Mouse (Mus musculus) CD4-positive, CD25-positive, alpha-beta regulatory T cell, adult 4 months (primary cell): Measurements from ENCODE around the gene Olfr1396. TPM values are rescaled to one million over a fixed set of nuclear protein-coding genes. Genes with fewer than 3 reads are reported as not detected.
A peak's percentile ranks its signal among the peaks of the same experiment; 100 is the strongest.

Experiments used
- ATAC-seq: one replicate; pipeline ENCODE4 v1.8.0; 2017
- polyA plus RNA-seq, 2 experiments: library from polyadenylated mRNA; unstranded; fragments of 100-300 nt; shearing (Covaris generic); gene quantifications; one replicate each; pipeline ENCODE4 v1.2.1; 2017

Gene Olfr1396
- polyA plus RNA-seq = under 1 TPM; 0.35 to 0.47 TPM

DNA sequence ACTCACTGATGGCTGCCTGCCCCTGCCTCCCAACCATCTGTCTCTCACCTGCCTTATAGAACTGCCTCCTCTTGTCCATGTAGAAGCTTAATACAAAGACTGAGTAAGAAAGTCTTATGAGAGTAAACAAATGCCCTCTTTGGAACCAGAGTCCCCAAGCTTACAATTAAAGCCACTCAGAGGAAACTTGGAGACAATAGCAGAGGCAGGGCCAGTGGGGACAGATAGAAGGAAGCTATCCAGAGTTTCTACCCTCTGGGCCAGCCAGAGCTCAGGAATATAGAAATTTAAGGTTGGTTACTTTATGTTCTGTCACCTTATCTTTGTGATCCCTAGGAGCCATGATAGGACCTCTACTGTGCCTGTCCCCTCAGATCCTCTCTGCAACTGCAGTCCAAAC lies at the start of gene Olfr1396:
Gene Olfr1396, minus strand, starts transcription at position 101 of the 400 bp plus-strand sequence.
- no peak for ATAC-seq

DNA sequence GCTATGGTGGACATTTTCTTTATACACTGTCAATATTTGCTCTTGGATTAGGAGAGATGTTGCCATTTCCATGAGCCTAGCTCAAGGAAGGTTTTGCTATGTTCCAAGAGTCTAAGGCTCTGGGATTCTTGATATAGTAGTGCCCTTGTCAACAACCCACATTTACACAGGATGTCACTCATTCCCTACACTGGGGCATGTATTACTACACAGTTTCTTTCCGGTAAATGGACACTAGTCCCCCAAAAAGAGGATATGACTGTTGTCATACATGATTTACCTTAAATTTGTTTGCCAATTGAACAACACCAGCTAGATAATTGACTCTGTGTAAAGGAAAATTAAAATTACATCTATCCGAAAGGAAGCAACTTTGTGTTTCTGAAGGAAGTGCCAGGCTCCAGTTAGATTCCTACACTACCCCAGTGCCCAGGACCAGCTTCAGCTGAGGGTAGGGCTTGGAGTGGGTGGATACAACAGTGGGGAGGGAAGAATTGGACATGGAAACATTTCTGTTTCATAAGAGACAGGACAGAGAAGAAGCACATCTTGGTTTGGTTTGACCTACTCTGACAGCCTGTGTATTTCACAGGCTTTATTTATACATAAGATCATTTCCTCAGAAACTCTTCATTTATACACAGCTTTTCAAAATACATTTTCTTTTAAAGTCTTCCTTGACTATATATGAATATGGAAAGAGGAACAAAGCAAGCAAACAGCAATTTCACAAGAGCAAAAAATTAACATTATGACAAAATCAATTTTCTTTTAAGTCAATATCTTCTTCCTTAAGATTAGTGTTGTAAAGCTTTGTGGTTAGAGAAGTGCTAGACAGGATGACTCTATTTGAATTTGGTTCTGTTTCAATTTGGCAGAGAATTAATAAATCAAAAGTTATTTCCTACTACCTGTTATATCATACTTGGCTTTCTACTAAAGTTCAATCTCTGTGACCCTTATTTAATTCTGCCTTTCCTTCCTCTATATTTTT lies 42.4 kb upstream of the Olfr1396 start:
- no peak for ATAC-seq

DNA sequence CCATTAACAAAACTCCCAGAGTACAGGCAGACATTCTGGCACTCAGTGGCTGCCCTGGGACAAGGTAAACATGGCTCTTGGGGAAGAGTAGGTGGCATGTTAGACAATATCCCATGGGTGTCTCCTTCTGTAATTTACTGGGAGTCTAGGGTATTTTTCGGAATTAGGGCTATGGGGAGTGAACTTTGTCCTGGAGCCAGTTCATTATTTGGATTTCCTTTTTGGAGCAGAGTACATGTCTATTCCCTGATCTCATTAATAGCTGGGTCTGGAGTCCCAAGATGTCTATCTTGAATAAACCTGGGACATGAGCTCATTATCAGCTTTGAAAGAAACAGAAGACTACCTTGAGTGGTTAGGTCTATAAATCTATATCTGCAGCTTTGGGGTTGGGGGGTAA lies 39.4 kb upstream of the Olfr1396 start, which contains the start of gene Olfr1394:
Gene Olfr1394, plus strand, starts transcription at position 301 of the 400 bp plus-strand sequence.
- no peak for ATAC-seq

DNA sequence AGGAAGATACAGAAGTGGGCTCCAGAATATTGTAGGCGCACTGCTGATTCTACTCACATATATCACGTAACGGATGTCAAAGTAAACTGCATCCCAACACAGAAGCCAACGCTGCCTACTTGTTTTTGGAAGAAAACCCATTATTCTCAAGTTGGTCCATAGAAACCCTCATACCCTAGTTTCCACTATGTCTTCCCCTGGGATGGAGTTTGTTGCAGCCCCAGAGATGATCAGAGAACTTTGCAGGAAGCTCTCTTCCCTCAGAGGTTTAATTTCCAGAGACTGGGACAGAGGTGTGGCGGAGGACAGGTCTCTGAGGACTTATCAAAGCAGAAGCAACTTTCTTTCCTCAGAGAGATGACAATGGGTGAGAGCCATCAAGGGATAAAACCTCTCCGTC lies 27.3 kb upstream of the Olfr1396 start, which contains the start of gene Olfr1395:
Gene Olfr1395, plus strand, starts transcription at position 301 of the 400 bp plus-strand sequence.
- ATAC-seq = no peak

DNA sequence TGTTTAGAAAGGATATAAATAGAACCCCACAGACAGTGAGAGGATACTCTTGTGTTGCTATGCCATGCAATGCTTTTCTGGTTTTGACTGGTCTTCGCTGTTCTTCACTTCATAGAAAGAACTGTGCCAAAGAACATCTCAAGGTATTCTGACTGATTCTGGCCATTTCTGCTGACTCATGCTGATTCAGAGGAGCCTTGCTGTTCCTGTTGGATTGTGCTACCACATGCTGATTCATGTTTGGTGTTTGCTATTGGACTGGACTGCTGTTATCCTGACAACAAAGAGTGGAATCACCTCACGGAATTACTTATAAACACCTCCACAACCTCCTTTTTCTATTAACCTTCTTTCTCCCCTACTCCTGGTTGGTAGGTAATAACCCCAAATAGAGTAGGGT lies 9.5 kb upstream of the Olfr1396 start:
- ATAC-seq = no peak

DNA sequence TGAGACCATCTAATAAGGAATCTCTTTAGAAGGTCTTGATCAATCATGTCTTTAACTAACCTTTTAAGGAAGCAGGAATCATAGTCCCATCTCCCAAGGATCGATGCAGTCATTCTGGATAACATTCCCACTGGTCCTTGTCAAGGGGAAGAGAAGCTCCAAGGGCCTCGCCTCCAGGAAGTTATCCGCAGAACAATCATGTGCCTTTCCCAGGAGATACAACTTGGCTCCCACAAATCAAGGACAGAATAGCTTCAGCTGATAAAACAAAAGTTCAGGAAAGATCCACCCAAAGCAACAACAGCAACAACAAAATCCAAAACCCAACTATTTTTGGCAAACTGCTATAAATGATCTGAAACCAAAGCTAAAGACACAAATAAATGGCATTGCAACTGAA lies 5.0 kb upstream of the Olfr1396 start:
- ATAC-seq = no peak

DNA sequence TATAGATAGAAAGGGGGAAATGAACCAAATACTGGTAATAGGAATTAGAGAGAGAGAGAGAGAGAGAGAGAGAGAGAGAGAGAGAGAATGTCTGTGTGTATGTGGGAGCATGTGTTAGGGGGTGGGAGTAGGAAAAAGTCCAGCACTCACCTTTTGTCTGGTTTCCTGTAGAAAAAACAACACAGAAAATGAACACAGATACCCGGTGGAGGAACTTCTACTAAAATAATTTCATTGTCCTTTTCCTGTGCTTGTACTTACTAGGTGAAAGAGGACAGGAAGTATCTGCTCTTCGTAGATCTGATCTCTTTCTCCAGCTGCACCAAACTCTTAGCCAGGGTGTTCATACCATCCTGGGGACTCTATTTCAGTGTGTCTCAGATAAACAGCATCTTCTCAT lies 516 bp downstream of the Olfr1396 start:
- peak; percentile 17 for ATAC-seq

DNA sequence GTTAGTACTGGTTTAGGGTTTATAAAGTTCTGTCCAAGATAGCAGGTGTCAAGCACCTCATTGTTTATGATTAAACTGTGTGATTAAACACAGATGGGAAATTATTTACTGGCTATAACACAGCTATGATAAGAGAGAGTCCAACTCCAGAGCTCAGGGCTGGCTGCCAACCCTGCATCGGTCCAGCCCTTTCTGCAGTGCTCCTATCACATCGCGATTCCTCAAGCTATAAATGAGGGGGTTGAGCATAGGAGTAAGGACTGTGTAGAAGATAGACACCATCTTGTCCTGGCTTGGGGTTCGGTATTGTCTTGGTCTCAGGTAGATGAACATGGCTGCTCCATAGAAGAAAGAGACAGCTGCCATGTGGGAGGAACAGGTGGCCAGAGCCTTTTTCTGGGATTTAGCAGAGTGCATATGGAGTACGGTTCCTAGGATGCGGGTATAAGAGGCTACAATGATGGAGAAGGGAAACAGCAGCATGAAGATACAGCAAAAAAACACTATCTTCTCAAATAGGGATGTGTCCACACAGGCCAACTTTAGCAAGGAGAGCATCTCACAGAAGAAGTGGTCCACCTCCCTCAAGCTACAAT lies 2.0 kb downstream of the Olfr1396 start:
- ATAC-seq = no peak

DNA sequence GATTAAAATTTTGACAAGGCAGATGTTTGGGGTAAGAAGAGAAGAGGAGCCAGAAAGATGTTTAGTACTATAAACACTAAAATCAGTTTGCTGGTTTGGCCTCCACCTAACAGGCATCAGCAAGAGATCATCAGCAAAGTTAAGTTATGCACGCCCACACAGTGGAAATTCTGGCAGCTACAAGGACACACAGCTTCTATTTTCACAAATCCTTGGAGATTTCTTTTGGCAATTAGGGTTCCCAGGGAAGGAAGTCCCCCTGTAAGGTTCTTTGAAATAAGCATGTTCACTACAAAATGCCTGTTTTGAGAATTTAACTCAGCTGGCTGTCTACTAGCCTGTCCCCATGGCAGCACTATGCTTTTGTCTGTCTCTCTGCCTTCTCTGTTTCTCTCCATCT lies 3.7 kb downstream of the Olfr1396 start:
- no peak for ATAC-seq

DNA sequence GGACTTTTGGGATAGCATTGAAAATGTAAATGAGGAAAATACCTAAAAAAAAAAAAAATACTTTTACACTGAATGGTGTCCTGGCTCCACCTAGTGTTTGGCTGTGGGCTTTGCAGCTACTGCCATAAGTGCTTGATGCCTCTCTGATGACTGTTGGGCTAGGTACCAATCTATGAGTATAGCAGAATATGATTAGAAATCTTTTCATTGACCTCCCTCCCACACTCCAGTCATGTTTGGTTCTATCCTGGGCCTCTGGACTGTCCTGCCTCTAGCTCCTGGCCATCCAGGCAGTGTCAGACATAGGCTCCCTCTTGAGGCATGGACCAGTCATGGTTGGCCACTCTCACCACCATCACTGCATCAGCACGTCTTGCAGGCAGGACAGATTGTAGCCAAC lies 5.8 kb downstream of the Olfr1396 start:
- peak; percentile 62 for ATAC-seq

DNA sequence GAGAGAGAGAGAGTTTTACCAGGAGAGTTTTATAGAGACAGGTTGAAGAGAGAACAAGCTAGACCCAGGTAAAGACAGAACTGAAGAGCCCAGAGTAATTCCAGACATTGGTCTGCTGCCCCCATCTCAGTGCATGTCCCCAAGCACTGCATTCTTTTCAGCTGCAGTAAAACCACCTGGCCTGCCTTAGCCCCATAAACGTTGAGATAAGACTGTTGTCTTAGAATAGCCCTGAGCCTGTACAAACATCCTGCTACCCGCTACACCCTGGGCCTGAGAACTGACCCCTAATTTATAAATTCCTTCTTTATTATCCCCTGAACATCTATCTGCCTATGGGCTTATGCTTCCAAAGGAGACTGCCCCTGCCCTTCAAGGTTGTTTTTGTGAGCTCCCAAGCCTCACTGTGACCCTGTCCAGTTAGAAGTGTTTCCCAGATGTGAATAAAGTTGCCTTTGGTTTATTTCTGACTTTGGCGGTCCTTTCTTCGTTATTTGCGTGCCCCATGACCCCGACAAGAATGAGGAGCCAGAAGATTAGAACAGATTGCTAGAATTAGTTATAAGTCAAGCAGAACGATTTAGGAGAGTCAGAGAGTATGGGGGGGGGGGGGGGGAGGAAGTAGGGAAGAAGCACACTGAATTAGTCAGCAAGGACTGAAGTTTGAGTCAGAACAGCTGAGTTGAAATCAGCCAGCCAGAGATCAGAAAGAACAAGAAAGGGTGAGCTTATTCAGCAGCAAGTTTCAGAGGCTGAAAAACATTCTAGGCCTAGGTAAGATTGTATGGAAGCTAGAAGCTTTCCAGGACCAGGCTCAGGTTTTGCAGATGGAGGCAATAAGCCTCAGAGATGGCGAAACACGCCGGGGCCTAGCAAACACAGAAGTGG lies 6.8 kb downstream of the Olfr1396 start:
- ATAC-seq = no peak

DNA sequence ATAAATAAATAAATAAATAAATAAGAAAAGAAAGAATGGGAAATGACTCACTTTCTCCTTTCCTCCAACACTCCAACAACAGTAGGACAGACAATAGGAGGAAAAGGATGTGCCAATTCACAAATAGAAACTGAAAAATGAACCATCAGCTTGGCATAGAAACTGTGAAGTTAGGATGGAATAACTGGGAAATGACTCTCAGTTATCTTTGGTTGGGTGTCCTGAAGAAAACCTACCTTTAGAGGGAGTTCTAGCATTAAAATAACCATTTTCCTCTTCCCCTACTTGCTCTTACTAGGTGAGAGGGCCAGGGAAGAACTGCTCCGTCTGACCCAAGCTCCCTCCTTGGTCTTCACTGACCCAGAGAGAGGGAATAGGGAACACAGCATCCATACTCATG lies 8.9 kb downstream of the Olfr1396 start:
- no peak for ATAC-seq

DNA sequence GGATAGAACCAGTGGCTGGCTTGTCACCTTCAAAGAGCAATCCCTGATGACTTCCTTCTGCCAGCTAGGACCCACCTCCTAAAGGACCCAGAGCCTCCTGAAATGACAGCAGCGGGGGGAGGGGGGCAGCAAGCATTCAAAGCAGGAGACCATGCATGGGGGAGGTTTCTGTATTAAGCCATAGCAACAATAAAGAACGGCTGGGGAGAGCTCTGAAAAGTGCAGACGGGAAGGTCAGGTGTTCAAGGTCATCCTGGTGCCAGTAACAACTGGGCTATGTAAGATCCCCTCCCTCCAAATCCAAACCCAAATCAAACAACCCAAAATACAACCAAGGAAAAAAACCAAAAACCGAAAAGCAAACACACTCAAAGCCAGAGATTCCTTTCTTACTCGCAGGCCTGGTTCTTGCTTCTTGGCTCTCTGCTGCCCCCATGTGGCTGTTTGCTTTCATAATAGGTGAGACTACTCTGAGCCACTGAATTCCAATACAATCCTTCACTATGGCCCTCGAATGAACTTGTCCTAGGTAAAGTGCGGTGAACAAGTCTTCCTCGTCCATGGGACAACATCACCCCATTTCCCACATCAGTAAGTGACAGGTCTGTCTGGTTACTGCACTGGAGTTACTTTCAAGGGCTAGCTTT lies 11.5 kb downstream of the Olfr1396 start:
- peak; percentile 74 for ATAC-seq

DNA sequence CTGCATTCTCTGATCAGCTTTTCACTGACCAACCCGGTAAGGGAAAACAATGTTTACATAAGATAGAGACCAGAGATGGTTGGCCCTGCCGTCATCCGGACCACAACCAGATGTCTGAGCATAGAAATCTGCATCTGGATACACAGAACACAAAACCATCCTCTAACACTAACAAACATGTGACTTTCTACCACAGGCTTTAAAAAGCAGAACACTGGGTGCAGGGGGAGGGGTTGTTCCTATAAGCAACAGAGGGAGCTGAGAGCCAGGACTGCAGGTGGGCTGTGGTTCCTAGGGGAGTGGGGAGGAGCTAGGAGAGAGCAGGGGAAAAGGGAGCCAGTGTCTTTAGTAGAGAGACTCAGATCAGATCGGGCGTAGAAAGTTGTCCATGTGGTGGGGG lies 13.2 kb downstream of the Olfr1396 start:
- ATAC-seq = no peak

DNA sequence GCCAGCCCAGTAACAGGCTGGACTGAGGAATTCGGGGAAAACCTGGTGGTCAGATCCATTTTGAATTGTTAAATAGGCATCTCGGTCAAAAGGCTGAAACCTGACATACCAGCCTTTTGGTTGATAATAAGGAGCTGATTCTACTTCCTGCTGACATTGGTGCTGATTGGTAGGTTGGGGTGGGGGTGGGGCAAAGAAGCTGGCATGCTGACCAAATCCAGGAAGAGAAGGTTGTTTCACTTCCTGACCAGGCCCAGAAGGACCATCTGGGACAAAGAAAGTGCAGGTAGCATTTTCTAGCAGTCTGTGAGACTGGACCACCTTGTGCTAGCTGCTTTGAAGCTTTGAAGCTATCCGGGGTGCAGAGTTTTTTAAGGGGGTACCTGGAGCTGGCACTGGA lies 14.3 kb downstream of the Olfr1396 start:
- ATAC-seq = peak; percentile 73

DNA sequence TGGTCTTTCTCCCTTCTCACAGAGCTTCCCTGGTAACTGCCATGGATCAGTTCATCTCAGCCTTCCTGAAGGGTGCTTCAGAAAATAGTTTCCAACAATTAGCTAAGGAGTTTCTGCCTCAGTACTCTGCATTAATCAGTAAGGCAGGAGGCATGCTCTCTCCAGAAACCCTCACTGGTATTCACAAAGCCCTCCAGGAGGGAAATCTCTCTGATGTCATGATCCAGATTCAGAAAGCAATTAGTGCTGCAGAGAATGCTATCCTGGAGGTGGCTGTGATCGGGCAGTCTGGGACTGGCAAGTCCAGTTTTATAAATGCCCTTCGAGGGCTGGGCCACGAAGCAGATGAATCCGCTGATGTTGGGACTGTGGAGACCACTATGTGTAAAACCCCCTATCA lies 19.3 kb downstream of the Olfr1396 start:
- no peak for ATAC-seq

DNA sequence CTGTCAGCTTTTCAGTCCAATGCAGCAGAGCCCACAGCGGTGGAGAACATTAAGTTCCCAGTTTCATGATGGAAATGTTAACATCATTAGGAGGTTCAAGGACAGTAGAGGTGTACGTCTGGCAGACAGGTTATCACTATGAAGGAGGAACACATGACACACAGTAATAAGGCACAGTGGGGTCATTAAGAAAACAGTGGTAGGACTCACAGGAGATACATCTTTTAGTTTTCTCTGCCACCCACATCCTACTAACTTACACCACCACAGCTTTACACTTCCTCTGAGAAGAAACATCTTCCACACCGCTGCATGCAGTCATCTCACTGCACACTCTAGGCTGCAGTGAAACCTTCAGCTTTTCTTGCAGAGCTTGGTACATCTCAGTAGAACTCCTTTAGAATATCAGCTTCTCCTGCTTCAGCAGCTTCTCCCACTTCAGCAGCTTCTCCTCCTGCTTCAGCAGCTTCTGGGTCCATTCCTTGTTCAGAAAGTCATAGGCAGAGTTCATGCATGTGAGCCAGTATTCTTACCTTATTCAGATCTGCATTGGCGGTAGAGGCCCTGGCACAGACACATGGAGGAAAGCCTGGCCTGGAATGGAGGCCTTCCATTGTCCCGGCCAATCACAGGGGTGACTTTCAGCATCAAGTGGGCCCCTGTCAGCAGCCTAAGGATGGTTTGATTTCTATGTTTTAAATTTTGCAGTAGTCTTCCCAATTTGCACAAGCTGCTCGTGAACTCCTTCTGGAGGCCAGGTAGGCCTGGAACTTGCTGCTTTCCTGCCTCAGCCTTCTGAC lies 20.6 kb downstream of the Olfr1396 start:
- peak; percentile 73 for ATAC-seq

DNA sequence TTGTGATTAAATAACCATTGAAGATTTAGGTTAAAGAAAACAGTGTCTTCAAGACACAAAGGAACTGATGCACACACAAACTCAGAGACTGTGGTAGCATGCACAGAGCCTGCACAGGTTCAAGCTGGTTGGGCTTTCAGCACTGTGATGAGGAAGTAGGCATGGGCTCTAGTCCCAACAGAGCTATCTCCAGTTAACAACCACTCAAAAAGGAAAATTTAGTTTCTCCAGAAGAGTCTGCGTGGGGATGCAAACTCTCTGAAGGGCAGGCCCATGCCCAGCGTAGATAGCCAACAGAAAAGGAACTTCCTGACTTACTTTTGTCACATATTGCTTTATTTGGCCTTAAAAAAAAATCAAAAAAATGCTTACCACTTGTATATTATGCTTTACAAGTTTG lies 21.9 kb downstream of the Olfr1396 start:
- no peak for ATAC-seq

DNA sequence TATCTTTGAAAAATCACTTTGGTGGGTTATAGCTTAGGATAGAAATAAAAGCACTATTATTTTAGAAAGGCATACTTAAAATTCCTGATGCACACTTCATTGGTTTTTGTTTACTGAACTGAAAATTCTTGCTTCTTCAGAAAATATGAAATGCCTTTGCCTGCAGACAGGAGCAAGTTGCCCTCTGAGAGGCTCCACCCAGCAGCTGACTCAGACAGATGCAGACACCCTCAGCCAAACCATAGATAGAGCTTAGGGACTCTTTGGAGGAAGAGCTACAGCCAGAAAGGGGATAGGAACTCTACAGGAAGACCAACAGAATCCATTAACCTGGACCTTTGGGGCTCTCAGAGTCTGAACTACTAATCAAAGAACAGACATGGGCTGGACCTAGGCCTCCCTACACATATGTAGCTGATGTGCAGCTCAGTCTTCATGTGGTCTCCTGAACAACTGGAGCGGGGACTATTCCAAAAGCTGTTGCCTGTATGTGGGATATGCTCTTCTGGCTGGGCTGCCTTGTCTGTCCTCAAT lies 22.6 kb downstream of the Olfr1396 start:
- no peak for ATAC-seq

DNA sequence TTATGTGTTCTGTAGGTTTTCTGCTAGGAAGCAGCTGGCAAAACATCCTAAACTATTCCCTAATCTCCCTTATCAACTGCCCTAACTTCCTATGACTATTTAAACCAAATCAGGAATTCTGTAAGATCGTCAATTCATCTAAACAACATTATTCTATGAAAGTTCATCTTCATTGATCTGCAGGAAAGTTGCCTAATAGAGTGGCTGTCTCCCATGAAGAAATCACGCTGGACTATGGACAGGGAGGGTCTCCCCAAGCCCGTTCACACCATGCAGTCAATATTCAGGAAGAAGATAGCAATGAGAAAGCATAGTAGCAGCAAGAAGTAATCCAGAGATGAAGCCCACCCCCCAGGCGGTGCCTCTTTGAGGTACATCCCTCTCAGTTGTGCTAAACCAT lies 23.5 kb downstream of the Olfr1396 start:
- no peak for ATAC-seq

DNA sequence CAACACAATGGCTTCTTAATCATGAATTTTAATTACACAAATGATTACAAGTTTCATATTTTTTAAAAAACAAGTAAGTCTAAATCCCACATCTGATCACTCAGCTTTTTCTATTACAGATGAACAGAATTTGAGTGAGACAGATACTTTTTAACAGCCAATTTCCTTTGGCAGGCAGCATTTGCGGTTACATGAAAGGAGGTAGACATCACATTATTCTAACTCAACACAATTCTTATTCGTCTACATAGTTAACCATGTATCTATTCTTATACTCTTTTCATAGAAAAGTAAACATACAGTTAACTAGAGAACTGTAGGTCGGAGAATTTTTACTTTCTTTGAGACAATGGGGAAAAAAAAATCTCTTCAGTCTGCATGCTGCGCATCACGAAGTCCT lies 24.1 kb downstream of the Olfr1396 start:
- no peak for ATAC-seq
